Mouse (Mus musculus): Measurements from ENCODE around the gene Ptpn6. TPM values are rescaled to one million over a fixed set of nuclear protein-coding genes. Genes with fewer than 3 reads are reported as not detected.

The Ptpn6 gene
- polyA plus RNA-seq, 2 experiments: 9.6 to 13.9 TPM

DNA sequence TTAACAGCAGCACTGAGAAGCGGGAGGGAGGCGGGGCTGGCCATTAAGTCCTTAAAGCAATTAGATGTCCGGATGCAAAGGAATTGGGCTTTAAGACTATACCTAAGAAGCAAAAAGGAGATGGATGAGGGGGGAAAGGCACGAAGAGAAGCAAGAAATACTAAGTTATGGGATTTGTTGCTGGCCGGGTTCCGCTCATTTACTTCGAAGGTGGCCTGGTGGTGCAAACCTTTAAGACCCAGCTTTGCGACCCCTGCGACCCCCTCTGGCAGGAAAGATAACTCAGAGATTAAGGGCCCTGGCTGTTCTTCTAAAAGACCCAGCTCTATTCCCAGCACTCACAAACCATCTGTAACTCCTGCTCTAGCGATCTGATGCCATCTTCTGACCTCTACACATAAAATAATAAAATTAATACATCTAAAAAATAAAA lies 41.5 kb upstream of the Ptpn6 start:
- Histone ChIP-seq H3K36me3 (ENCODE audit: control insufficient read depth, insufficient read depth, low read length) (no peaks in the 10 kb centered on the region), H3K9ac (ENCODE audit: low read depth, low read length, severe bottlenecking) (0 out of 2 replicates have a peak overlapping the region, but pooled peaks have one; percentile 36), H3K4me1 (ENCODE audit: control insufficient read depth, insufficient read depth, low read length) (peaks cover 15% of the 10 kb centered on the region), H3K27ac (replicated peaks; ENCODE audit: low read depth, low read length) (no peak overlapping the region), H3K4me3 (replicated peaks; ENCODE audit: low read length) (peak overlapping the region; percentile 32), H3K27me3 (ENCODE audit: control insufficient read depth, insufficient read depth, low read length) (no peaks in the 10 kb centered on the region), H3K4me2 (replicated peaks; ENCODE audit: low read depth, low read length, severe bottlenecking) (peak overlapping the region; percentile 51), H3K9me3 (ENCODE audit: control insufficient read depth, low read length) (no peaks in the 10 kb centered on the region)
- ATAC-seq (ENCODE audit: low FRiP score, low read depth): no peak
- WGBS: 5% methylated on average over 10 of the region's 10 CpGs
- no peak for TF ChIP-seq POLR2A (IDR thresholded peaks at IDR 0.05; ENCODE audit: borderline replicate concordance, extremely low read depth, insufficient read depth, insufficient read length)
- DNase-seq (ENCODE audit: low spot score): no peak

DNA sequence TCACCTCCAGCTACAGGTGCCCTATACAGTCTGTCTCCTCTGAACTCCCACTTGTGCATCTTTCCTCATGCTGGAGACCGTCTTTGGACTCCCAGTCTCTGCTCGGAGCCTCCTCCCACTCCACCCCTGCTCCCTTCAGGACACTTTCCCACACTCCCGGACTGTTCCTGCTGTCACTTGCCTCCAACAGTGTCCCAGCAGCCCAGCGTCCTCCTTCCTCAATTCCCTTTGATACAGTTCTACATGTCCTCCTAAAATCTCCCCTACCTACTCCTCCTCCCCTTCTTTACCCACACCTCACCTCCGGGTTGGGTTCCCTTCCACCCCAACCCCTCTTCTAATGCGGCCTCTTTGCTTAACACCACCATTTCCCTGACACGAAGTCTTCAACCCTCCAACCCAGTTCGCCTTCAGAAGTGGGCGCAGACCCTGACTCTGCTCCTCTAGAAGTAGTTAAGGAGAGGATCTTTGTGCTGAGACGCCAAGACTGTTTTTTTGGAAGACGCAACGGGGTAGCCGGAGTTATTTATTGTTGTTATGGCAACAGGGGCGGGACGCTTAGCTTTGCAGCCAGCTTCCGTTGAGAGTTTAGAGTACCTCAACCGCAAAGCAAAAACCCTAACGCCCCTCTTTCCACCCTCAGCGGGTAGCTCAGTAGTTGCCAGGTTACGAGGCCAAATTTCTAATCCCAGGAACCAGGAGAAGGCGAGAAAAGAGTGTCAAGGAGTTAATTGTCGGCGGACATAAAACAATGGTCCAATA lies 40.9 kb upstream of the Ptpn6 start, which contains the start of gene Lrrc23:
TSS of gene Lrrc23 (minus strand) at position 506 of the 762 bp plus-strand sequence.
- no peak within 1 kb of the TSS for H3K27ac ChIP-seq (replicated peaks; ENCODE audit: low read depth, low read length)
- ATAC-seq (ENCODE audit: low FRiP score, low read depth): peak; percentile 70; the same call in 1 of the 2 replicates

DNA sequence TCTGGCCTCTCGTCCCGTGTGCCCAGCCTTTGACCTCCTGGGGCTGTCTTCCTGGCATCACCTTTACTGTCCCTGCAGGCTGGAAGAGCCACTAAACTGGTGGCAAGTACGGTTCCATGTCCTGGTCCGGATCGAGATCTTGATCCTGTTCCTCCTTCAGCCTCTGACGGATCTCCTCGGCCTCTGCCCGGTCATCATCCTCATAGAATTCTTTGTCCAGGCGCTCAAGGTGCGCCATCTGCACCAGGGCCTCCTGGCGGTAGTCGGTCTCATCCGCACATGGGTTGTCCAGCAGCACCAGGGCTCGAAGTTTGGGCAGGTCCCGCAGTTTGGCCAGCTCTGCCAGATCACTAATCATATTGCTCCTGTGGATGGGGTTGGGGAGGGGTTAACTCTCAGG lies 32.0 kb upstream of the Ptpn6 start:
- ATAC-seq (ENCODE audit: low FRiP score, low read depth): no peak
- Histone ChIP-seq H3K27ac (replicated peaks; ENCODE audit: low read depth, low read length) (no peak overlapping the region), H3K36me3 (ENCODE audit: control insufficient read depth, insufficient read depth, low read length) (no peaks in the 10 kb centered on the region), H3K27me3 (ENCODE audit: control insufficient read depth, insufficient read depth, low read length) (peaks cover 8% of the 10 kb centered on the region; the same call in 1 of the 2 replicates), H3K9me3 (ENCODE audit: control insufficient read depth, low read length) (no peaks in the 10 kb centered on the region), H3K4me2 (replicated peaks; ENCODE audit: low read depth, low read length, severe bottlenecking) (no peak overlapping the region), H3K4me1 (ENCODE audit: control insufficient read depth, insufficient read depth, low read length) (peaks cover 12% of the 10 kb centered on the region; the same call in 1 of the 2 replicates), H3K4me3 (replicated peaks; ENCODE audit: low read length) (no peak overlapping the region), H3K9ac (ENCODE audit: low read depth, low read length, severe bottlenecking) (no peak overlapping the region)
- DNase-seq (ENCODE audit: low spot score): no peak
- TF ChIP-seq POLR2A (IDR thresholded peaks at IDR 0.05; ENCODE audit: borderline replicate concordance, extremely low read depth, insufficient read depth, insufficient read length): no peak
- WGBS: 86% methylated on average over 15 of the region's 15 CpGs

More for the DNA sequence above, 40.9 kb upstream of the Ptpn6 start, which contains the start of gene Lrrc23:
- H3K4me2 ChIP-seq (replicated peaks; ENCODE audit: low read depth, low read length, severe bottlenecking): peak within 1 kb of the TSS; percentile 51
- H3K4me1 ChIP-seq (ENCODE audit: control insufficient read depth, insufficient read depth, low read length): peaks cover 15% of the 10 kb centered on the region
- WGBS: 2% methylated on average over 23 of the region's 23 CpGs
- H3K4me3 ChIP-seq (replicated peaks; ENCODE audit: low read length): peak within 1 kb of the TSS; percentile 32
- H3K9ac ChIP-seq (ENCODE audit: low read depth, low read length, severe bottlenecking): 0 out of 2 replicates have a peak within 1 kb of the TSS, but pooled peaks have one; percentile 36
- peak; percentile 76 for DNase-seq (ENCODE audit: low spot score)
- no peaks in the 10 kb centered on the region for H3K27me3 ChIP-seq (ENCODE audit: control insufficient read depth, insufficient read depth, low read length)
- no peak for TF ChIP-seq POLR2A (IDR thresholded peaks at IDR 0.05; ENCODE audit: borderline replicate concordance, extremely low read depth, insufficient read depth, insufficient read length)
- H3K36me3 ChIP-seq (ENCODE audit: control insufficient read depth, insufficient read depth, low read length): no peaks in the 10 kb centered on the region
- H3K9me3 ChIP-seq (ENCODE audit: control insufficient read depth, low read length): no peaks in the 10 kb centered on the region

GRCm38 (mm10) chr6:124770013-124770412 lies 31.5 kb upstream of the Ptpn6 start:
- H3K4me1 ChIP-seq (ENCODE audit: control insufficient read depth, insufficient read depth, low read length): peaks cover 12% of the 10 kb centered on the region; the same call in 1 of the 2 replicates
- no peak for TF ChIP-seq POLR2A (IDR thresholded peaks at IDR 0.05; ENCODE audit: borderline replicate concordance, extremely low read depth, insufficient read depth, insufficient read length)
- WGBS: 67% methylated on average over 7 of the region's 7 CpGs
- no peak for ATAC-seq (ENCODE audit: low FRiP score, low read depth)
- no peaks in the 10 kb centered on the region for H3K36me3 ChIP-seq (ENCODE audit: control insufficient read depth, insufficient read depth, low read length)
- DNase-seq (ENCODE audit: low spot score): no peak
- H3K4me2 ChIP-seq (replicated peaks; ENCODE audit: low read depth, low read length, severe bottlenecking): peak overlapping the region; percentile 91
- peaks cover 8% of the 10 kb centered on the region; the same call in 1 of the 2 replicates for H3K27me3 ChIP-seq (ENCODE audit: control insufficient read depth, insufficient read depth, low read length)
- peak overlapping the region; percentile 68; the same call in 1 of the 2 replicates for H3K9ac ChIP-seq (ENCODE audit: low read depth, low read length, severe bottlenecking)
- no peaks in the 10 kb centered on the region for H3K9me3 ChIP-seq (ENCODE audit: control insufficient read depth, low read length)
- H3K4me3 ChIP-seq (replicated peaks; ENCODE audit: low read length): peak overlapping the region; percentile 57
- no peak overlapping the region for H3K27ac ChIP-seq (replicated peaks; ENCODE audit: low read depth, low read length)

DNA sequence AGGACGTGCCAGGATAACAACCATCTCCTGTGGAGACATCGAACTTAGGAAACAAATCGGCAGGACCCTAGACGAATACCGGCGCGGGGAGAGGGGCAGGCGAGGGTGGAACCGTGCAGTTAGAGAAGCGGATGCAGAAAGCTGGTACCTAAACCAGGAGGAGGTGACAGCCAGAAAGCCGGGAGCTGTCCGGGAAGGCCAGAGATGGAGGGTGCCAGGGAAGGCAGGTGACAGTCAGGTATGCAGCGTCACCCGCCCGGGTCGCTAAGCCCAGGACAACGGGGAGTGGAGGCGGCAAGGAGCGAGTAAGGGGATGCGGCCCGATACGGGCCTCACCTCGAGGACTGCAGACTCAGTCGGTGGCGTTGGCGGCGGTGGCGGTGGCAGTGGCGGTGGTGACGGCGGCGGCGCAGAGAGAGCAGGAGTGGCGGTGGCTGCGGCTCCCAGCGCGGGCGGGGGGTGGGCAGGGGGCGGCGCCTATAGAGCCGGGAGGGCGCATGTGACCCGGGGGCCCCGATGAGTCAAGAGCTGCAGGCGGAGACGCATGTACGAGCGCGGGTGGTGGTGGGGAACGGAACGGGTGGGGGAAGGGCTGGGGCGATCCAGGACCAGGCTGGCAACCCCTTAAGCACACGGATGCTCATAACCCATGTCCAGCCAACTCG lies 30.7 kb upstream of the Ptpn6 start, which contains the start of gene Eno2:
TSS of gene Eno2 (minus strand) at position 573 of the 665 bp plus-strand sequence.
- ATAC-seq (ENCODE audit: low FRiP score, low read depth) (peak; percentile 81), DNase-seq (ENCODE audit: low spot score) (peak; percentile 44)
- H3K27me3 ChIP-seq (ENCODE audit: control insufficient read depth, insufficient read depth, low read length): peaks cover 8% of the 10 kb centered on the region; the same call in 1 of the 2 replicates
- H3K36me3 ChIP-seq (ENCODE audit: control insufficient read depth, insufficient read depth, low read length): no peaks in the 10 kb centered on the region
- H3K4me1 ChIP-seq (ENCODE audit: control insufficient read depth, insufficient read depth, low read length): peaks cover 12% of the 10 kb centered on the region; the same call in 1 of the 2 replicates
- H3K9me3 ChIP-seq (ENCODE audit: control insufficient read depth, low read length): no peaks in the 10 kb centered on the region
- WGBS: 4% methylated on average over 41 of the region's 54 CpGs
- H3K9ac ChIP-seq (ENCODE audit: low read depth, low read length, severe bottlenecking): peak within 1 kb of the TSS; percentile 68
- H3K27ac ChIP-seq (replicated peaks; ENCODE audit: low read depth, low read length): no peak within 1 kb of the TSS
- peak within 1 kb of the TSS; percentile 57 for H3K4me3 ChIP-seq (replicated peaks; ENCODE audit: low read length)
- H3K4me2 ChIP-seq (replicated peaks; ENCODE audit: low read depth, low read length, severe bottlenecking): peak within 1 kb of the TSS; percentile 91
- no peak for TF ChIP-seq POLR2A (IDR thresholded peaks at IDR 0.05; ENCODE audit: borderline replicate concordance, extremely low read depth, insufficient read depth, insufficient read length)
